Mouse (Mus musculus) liver, embryonic 14.5 days (tissue): ENCODE measurements around the gene Wdr3. TPM values are rescaled to one million over a fixed set of nuclear protein-coding genes. Genes with fewer than 3 reads are reported as not detected.
A peak's percentile ranks its signal among the peaks of the same experiment; 100 is the strongest.

Experiments
- ATAC-seq: fragments of 200-750 bp; cut with Nextera tagmentation; 2 replicates; pipeline ENCODE4 v1.8.0; 2017; ENCODE audit warnings: moderate number of reproducible peaks, mild to moderate bottlenecking, moderate library complexity; ENCODE audit not compliant: insufficient read depth
- DNase-seq, 3 experiments: peaks; one replicate each; pipeline ENCODE4 v3.0.0-alpha.2; 2012 to 2013; ENCODE audit warnings: low read depth in 3 of 3, low spot score in 3 of 3
- H3K27ac ChIP-seq: fragments of 300-500 bp; sonication (generic); 2 replicates; pipeline ENCODE4 v1.5.1; 2014; ENCODE audit warnings: moderate library complexity, mild to moderate bottlenecking, control low read depth, inconsistent platforms
- H3K27me3 ChIP-seq: fragments of 300-500 bp; sonication (generic); 2 replicates; pipeline ENCODE4 v1.6.1; 2014; ENCODE audit warnings: mild to moderate bottlenecking, low read length, moderate library complexity; ENCODE audit not compliant: control insufficient read depth, insufficient read depth
- H3K36me3 ChIP-seq: fragments of 300-500 bp; sonication (generic); replicated peaks from 2 replicates; pipeline ENCODE4 v1.6.1; 2014; ENCODE audit warnings: low read depth; ENCODE audit not compliant: control insufficient read depth, insufficient read depth
- H3K4me1 ChIP-seq, 2 experiments: fragments of 200-500 bp in 1 of 2; fragments of 300-500 bp in 1 of 2; sonication (generic) in 1 of 2; replicated peaks; 2 replicates each; pipeline ENCODE4 v1.6.1; 2012 to 2014; ENCODE audit warnings: antibody characterized with exemption in 1 of 2, inconsistent platforms in 1 of 2, low read length in 1 of 2; ENCODE audit not compliant: control insufficient read depth in 2 of 2, insufficient read depth in 2 of 2
- H3K4me2 ChIP-seq: fragments of 300-500 bp; sonication (generic); 2 replicates; pipeline ENCODE4 v1.6.1; 2014; ENCODE audit warnings: low read depth, mild to moderate bottlenecking, control low read depth, moderate library complexity
- H3K4me3 ChIP-seq, 2 experiments: fragments of 200-500 bp in 1 of 2; fragments of 300-500 bp in 1 of 2; sonication (generic) in 1 of 2; 2 replicates each; pipeline ENCODE4 v1.5.1; 2012 to 2014; ENCODE audit warnings: low read depth in 2 of 2, low read length in 2 of 2, mild to moderate bottlenecking in 2 of 2, control low read depth in 1 of 2, inconsistent platforms in 1 of 2, moderate library complexity in 1 of 2; ENCODE audit not compliant: insufficient read depth in 1 of 2
- H3K9ac ChIP-seq: fragments of 300-500 bp; sonication (generic); replicated peaks from 2 replicates; pipeline ENCODE4 v1.6.1; 2014; ENCODE audit warnings: mild to moderate bottlenecking, control low read depth, moderate library complexity
- H3K9me3 ChIP-seq: fragments of 300-500 bp; sonication (generic); 2 replicates; pipeline ENCODE4 v1.6.1; 2016; ENCODE audit warnings: low read length, mixed read lengths; ENCODE audit not compliant: control insufficient read depth
- CTCF ChIP-seq: IDR thresholded peaks from 2 replicates; pipeline ENCODE4 v1.5.1; 2016; ENCODE audit warnings: antibody characterized with exemption, low read depth, control low read depth
- EP300 ChIP-seq: IDR thresholded peaks from 2 replicates; pipeline ENCODE4 v1.6.1; 2016; ENCODE audit warnings: antibody characterized with exemption, low read depth
- WGBS: fragments of 180-500 bp; shearing (Covaris S2); extraction: QIAGEN DNeasy Blood & Tissue Kit; methylation state at CpG from one replicate; pipeline ENCODE4 v1.1.7; 2014; ENCODE audit not compliant: insufficient replicate concordance; 5-methylcytosine and 5-hydroxymethylcytosine counted together
- polyA plus RNA-seq, 2 experiments: library from polyadenylated mRNA; depleted of rRNA in 1 of 2; stranded (reverse) in 1 of 2; unstranded in 1 of 2; fragments of >200 nt; fragmentation: Nextera tagmentation in 1 of 2; extraction: Ambion mirVana in 1 of 2; gene quantifications; 2 replicates each; pipeline versions ENCODE4 v1.2.1 to v1.2.3; 2012 to 2014

The Wdr3 gene
- polyA plus RNA-seq, 2 experiments: 11.0 to 20.3 TPM

DNA sequence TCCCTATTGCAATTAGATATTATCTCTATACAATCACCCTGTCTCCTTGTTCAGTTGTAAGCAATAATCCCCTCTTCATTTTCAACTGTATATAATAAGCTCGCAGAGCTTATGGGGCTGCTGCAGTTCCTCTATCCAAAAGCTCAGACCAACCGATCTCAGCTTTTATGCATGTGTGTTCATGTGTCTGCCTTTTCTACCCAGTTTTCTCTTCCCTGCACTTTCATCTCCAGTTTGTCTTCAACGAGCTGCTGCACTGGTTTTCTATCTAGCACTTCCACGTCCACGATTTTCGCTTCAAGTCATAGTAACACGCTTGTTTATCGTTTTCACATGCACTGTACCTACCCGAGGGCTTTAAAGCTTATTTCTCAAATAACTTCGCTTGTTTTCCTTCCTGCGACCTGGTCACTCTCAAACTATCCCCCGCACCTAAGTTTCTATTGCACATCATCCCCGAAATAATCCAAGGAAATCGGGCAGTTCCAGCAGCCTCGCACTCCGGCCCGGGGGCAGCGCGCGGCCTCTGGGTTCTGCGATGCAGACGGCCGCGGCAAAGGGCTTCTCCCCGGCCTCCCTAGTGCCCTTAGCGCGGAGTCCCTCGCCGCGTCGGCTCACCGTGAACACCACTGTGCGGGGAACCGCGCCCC, 417 bp downstream of the Wdr3 start:
- DNase-seq: no peak
- Histone ChIP-seq H3K27ac (peak overlapping the region; percentile 47), H3K9me3 (no peaks in the 10 kb centered on the region), H3K27me3 (no peaks in the 10 kb centered on the region), H3K9ac (peak overlapping the region; percentile 93), H3K4me1 (peaks cover 6 to 12% of the 10 kb centered on the region in 2 experiments), H3K36me3 (peaks cover 16% of the 10 kb centered on the region), H3K4me3 (peak overlapping the region; percentile 65 to 88), H3K4me2 (peak overlapping the region; percentile 94)
- TF ChIP-seq CTCF: no peak
- ATAC-seq: peak; percentile 1; the same call in 1 of the 2 replicates
- under 1% methylated on average over 35 of the region's 35 CpGs for WGBS

DNA sequence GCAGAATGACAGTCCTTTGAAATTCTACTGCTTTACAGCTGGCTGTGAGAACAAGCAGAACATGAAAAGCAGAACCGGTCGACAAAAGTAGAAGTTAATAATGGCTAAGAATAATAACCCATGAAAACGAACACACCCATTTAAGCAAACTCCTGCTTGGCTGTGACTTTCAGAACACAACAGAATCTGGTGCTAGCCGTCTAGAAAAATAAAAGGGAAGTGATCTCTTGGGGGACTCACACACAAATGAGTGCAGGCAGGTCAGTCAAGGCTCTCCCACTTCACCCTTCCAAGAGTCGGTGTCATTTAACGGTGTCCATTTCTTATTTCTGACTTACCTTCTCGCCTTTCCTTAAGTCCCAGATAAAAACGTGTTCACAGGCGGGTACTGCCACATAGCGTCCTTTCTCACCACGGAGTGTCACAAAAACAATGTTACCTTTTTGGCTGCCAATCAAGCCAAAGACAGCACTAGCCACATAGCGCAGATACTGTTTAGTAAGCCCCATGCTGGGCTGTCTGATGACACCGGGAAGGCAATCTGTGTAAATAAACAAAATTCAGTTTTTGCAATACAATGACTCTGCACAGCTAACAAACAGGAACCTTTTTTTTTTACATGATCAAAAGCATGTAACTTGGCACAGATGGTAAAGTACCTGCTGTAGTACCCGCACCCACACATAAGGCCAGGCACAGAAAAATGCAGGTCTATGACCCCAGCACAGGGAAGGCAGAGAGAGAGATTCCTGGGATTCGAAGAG, 1.3 kb downstream of the Wdr3 start:
- no peaks in the 10 kb centered on the region for H3K9me3 ChIP-seq
- no peaks in the 10 kb centered on the region for H3K27me3 ChIP-seq
- peaks cover 6 to 10% of the 10 kb centered on the region in 2 experiments for H3K4me1 ChIP-seq
- H3K4me3 ChIP-seq: peak overlapping the region; percentile 65 to 88
- 71% methylated on average over 15 of the region's 15 CpGs for whole genome bisulfite sequencing
- ATAC-seq (no peak), DNase-seq (no peak)
- H3K4me2 ChIP-seq: peak overlapping the region; percentile 94
- peaks cover 16% of the 10 kb centered on the region for H3K36me3 ChIP-seq
- TF ChIP-seq EP300 (no peak), CTCF (no peak)
- no peak overlapping the region for H3K27ac ChIP-seq
- peak overlapping the region; percentile 93; the same call in 1 of the 2 replicates for H3K9ac ChIP-seq

DNA sequence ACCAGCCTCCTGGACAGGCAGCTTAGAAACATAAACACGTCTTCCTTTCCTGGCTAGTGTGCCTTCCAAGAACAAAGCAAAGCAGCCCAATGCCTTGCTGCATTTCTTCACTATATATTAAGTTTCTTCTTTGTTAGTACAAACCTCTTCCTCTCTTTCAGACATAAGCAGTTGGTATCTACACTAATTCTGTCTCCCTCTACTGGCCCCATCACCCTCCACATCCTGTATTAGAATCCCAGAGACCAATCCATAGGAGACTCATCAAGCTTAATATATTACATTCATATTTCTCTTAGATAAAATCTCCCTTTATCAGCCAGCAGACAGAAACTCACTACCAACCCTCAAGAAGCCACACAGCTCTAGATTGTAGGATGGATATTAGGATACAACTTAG, 39.8 kb downstream of the Wdr3 start:
- H3K9me3 ChIP-seq: no peaks in the 10 kb centered on the region
- TF ChIP-seq CTCF (no peak), EP300 (no peak)
- ATAC-seq (no peak), DNase-seq (no peak)
- 31% methylated on average over 1 of the region's 1 CpGs for WGBS
- H3K27me3 ChIP-seq: no peaks in the 10 kb centered on the region
- H3K4me2 ChIP-seq: no peak overlapping the region
- H3K36me3 ChIP-seq: no peaks in the 10 kb centered on the region
- H3K27ac ChIP-seq: no peak overlapping the region
- no peak overlapping the region for H3K9ac ChIP-seq
- H3K4me3 ChIP-seq: no peak overlapping the region
- no peaks in the 10 kb centered on the region for H3K4me1 ChIP-seq

DNA sequence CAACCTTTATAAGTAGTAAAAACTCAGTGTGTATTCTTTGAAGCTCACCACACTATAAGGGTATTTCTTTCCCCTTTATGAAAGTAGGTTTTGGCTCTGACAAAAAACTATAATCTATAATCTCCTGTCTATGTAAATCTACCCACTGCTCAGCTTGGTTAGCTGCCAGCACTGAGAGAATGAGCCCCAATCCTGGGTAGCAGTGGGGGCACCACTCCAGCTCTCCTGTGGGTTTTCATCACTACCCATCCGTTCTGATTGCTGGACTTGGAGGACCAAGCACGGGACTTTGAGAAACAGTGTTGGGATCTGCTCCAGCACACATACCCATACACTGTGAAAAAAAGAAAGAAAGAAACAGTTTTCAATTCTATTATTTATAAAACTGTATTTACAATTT, 40.2 kb downstream of the Wdr3 start:
- Histone ChIP-seq H3K27me3 (no peaks in the 10 kb centered on the region), H3K4me2 (no peak overlapping the region), H3K9ac (no peak overlapping the region), H3K4me1 (no peaks in the 10 kb centered on the region), H3K4me3 (no peak overlapping the region), H3K27ac (no peak overlapping the region), H3K36me3 (no peaks in the 10 kb centered on the region), H3K9me3 (no peaks in the 10 kb centered on the region)
- WGBS: 52% methylated on average over 2 of the region's 2 CpGs
- DNase-seq (no peak), ATAC-seq (no peak)
- TF ChIP-seq CTCF: no peak
- TF ChIP-seq EP300: no peak

DNA sequence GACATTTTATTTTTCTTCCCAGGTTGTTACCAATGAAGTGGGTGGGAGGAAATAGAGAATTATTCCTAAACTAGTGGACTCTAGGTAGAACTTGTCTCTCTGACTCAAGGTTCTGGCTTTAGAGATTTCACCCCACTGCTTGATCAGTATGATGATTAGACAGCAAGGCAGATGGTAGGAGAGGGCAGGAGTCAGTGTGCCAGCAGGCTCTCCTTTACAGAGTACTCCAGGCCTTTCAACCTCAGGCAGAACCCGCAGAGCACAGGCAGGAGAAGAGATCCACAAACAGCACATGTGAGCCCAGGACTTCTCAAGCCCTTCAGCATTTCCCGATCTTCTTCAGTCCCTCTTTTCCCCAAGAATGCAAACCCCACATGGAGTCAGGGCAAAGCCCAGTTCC, 43.5 kb downstream of the Wdr3 start:
- no peaks in the 10 kb centered on the region for H3K27me3 ChIP-seq
- no peak overlapping the region for H3K4me2 ChIP-seq
- no peak for DNase-seq
- ATAC-seq: no peak
- no peak overlapping the region for H3K4me3 ChIP-seq
- no peak overlapping the region for H3K27ac ChIP-seq
- H3K9me3 ChIP-seq: no peaks in the 10 kb centered on the region
- no peak overlapping the region for H3K9ac ChIP-seq
- H3K36me3 ChIP-seq: no peaks in the 10 kb centered on the region
- TF ChIP-seq CTCF (no peak), EP300 (no peak)
- 56% methylated on average over 2 of the region's 2 CpGs for WGBS
- no peaks in the 10 kb centered on the region for H3K4me1 ChIP-seq
